Mouse (Mus musculus) common myeloid progenitor, adult 5-6 weeks (primary cell): ENCODE measurements around the gene Mindy4. TPM values are rescaled to one million over a fixed set of nuclear protein-coding genes. Genes with fewer than 3 reads are reported as not detected.
A peak's percentile ranks its signal among the peaks of the same experiment; 100 is the strongest.

Experiments used
- ATAC-seq: replicated peaks from 2 replicates; pipeline ENCODE4 v1.8.0; 2016; ENCODE audit warnings: low read depth, mild to moderate bottlenecking, moderate TSS enrichment, inconsistent platforms; ENCODE audit not compliant: poor library complexity, severe bottlenecking
- total RNA-seq: library from RNA; stranded (forward); fragments of 200-1000, 187-1606 nt; gene quantifications from 2 replicates; pipeline ENCODE4 v1.2.3, GENCODE M21; 2017

Mindy4 gene
- total RNA-seq, 1 experiment from 2014 or later = 11.5 TPM

GRCm38 (mm10) chr6:55199047-55199446, 4.1 kb upstream of the Mindy4 start:
- ATAC-seq = no peak

- ATAC-seq = no peak
These were observed 748 bp downstream of the Mindy4 start for GRCm38 (mm10) chr6:55203931-55204330.

- ATAC-seq = no peak
These were observed 4.6 kb downstream of the Mindy4 start for GRCm38 (mm10) chr6:55207786-55208185.

- ATAC-seq = no peak
These were observed 7.5 kb downstream of the Mindy4 start for GRCm38 (mm10) chr6:55210423-55211365.

GRCm38 (mm10) chr6:55214541-55214940, 11.4 kb downstream of the Mindy4 start:
- no peak for ATAC-seq

GRCm38 (mm10) chr6:55218232-55218631, 15.0 kb downstream of the Mindy4 start:
- no peak for ATAC-seq

GRCm38 (mm10) chr6:55223986-55224385, 20.8 kb downstream of the Mindy4 start:
- ATAC-seq = no peak

- ATAC-seq = no peak
These were observed 26.9 kb downstream of the Mindy4 start for GRCm38 (mm10) chr6:55230048-55230447.

- ATAC-seq = no peak
These were observed 28.9 kb downstream of the Mindy4 start for GRCm38 (mm10) chr6:55232101-55232500.

- ATAC-seq = peak; percentile 81
These were observed 29.5 kb downstream of the Mindy4 start for GRCm38 (mm10) chr6:55232524-55233264.

GRCm38 (mm10) chr6:55233326-55233725, 30.1 kb downstream of the Mindy4 start:
- no peak for ATAC-seq

- peak; percentile 59; the same call in 1 of the 2 replicates for ATAC-seq
These were observed 31.5 kb downstream of the Mindy4 start for GRCm38 (mm10) chr6:55234636-55235035.

GRCm38 (mm10) chr6:55235733-55236132, 32.5 kb downstream of the Mindy4 start:
- no peak for ATAC-seq

- ATAC-seq = no peak
These were observed 36.7 kb downstream of the Mindy4 start for GRCm38 (mm10) chr6:55239931-55240330.

GRCm38 (mm10) chr6:55240591-55241260, 37.5 kb downstream of the Mindy4 start:
- no peak for ATAC-seq

GRCm38 (mm10) chr6:55241479-55241878, 38.3 kb downstream of the Mindy4 start:
- no peak for ATAC-seq

GRCm38 (mm10) chr6:55245680-55246079, 42.5 kb downstream of the Mindy4 start:
- no peak for ATAC-seq

GRCm38 (mm10) chr6:55246441-55246840, 43.3 kb downstream of the Mindy4 start:
- ATAC-seq = no peak

GRCm38 (mm10) chr6:55246911-55247438, 43.8 kb downstream of the Mindy4 start:
- ATAC-seq = no peak

- ATAC-seq = no peak
These were observed 46.1 kb downstream of the Mindy4 start for GRCm38 (mm10) chr6:55249263-55249662.
